ENCODE assay signal across 26 mouse cellular contexts in the genomic region with DNA sequence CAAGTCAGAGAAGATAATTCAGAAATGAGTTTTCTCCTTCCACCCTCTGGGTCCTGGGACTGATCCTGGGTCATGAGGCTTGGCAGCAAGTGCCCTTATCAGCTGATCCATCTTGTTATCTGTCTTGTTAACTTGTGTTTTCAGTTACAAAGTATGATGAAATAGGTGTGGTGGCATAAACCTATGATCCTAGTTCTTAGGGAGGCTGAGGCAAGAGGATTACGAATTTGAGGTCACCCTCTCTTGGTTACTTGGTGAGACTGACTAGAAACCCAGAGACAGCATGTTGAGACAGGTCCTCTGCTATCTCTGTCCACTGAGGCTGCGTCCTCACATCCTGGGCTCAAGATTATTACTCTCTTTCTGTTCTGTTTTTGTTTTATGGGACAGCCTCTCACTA. TPM values are rescaled to one million over a fixed set of nuclear protein-coding genes. Genes with fewer than 3 reads are reported as not detected.
A peak's percentile ranks its signal among the peaks of the same experiment; 100 is the strongest.
DNase-seq lines count a peak whose midpoint lies in the region; ATAC-seq and TF ChIP-seq lines count a peak whose summit lies in the region.
"Had no signal": no experiment of that assay in that cellular context is flagged by ENCODE, and none has a peak within 500 bp of the region (broad histone marks: within the 10 kb centered on the region; RNA-seq: fewer than 3 reads in every experiment).

No protein-coding gene starts in this region.

- no peaks in the 10 kb centered on the region for H3K27me3 ChIP-seq in midbrain, embryonic 14.5 days (ENCODE audit: control insufficient read depth, insufficient read depth, low read length)
- no peaks in the 10 kb centered on the region for H3K27me3 ChIP-seq in forebrain, postnatal 0 days (ENCODE audit: insufficient read depth, low read length)
- H3K27me3 ChIP-seq: embryonic facial prominence, embryonic 13.5 days; forebrain, embryonic 13.5 days; hindbrain, embryonic 12.5 days; hindbrain, embryonic 15.5 days had no signal

- H3K4me1 ChIP-seq in midbrain, embryonic 14.5 days (ENCODE audit: control insufficient read depth, insufficient read depth, low read length): no peaks in the 10 kb centered on the region
- H3K4me1 ChIP-seq in forebrain, postnatal 0 days (ENCODE audit: insufficient read depth): no peaks in the 10 kb centered on the region
- H3K4me1 ChIP-seq: forebrain, embryonic 10.5 days; forebrain, embryonic 13.5 days; hindbrain, embryonic 12.5 days; hindbrain, embryonic 15.5 days had no signal

- H3K9me3 ChIP-seq in midbrain, embryonic 14.5 days (ENCODE audit: control insufficient read depth, low read length): no peaks in the 10 kb centered on the region
- H3K9me3 ChIP-seq in forebrain, postnatal 0 days (ENCODE audit: low read length): no peaks in the 10 kb centered on the region
- H3K9me3 ChIP-seq: embryonic facial prominence, embryonic 10.5 days; embryonic facial prominence, embryonic 13.5 days; forebrain, embryonic 10.5 days; forebrain, embryonic 13.5 days; hindbrain, embryonic 12.5 days; hindbrain, embryonic 15.5 days had no signal

- peaks cover 48% of the 10 kb centered on the region for H3K36me3 ChIP-seq in midbrain, embryonic 14.5 days (ENCODE audit: control insufficient read depth, insufficient read depth, low read length)
- H3K36me3 ChIP-seq in forebrain, postnatal 0 days (ENCODE audit: insufficient read depth): peaks cover 13% of the 10 kb centered on the region

- no peak overlapping the region for H3K4me2 ChIP-seq in midbrain, embryonic 14.5 days (ENCODE audit: low read length)
- no peak overlapping the region for H3K4me2 ChIP-seq in forebrain, postnatal 0 days (ENCODE audit: low read depth)
- H3K4me2 ChIP-seq: embryonic facial prominence, embryonic 13.5 days; forebrain, embryonic 13.5 days; heart, embryonic 11.5 days; hindbrain, embryonic 12.5 days; hindbrain, embryonic 15.5 days had no signal

- DNase-seq in 416B (ENCODE audit: low read depth): peak; percentile 86
- peak; percentile 66 for DNase-seq in fat pad, adult 2 months (ENCODE audit: extremely low read depth, low read depth, low spot score)
- no peak for DNase-seq in midbrain, embryonic 14.5 days
- no peak for DNase-seq in forebrain, postnatal 0 days
- DNase-seq in thymus, postnatal 0 days (ENCODE audit: low spot score): no peak
- DNase-seq: adrenal gland, adult 2 months; adrenal gland, postnatal 25 days; cerebellum, adult 11-12 months; cerebellum, adult 8-10 months; cerebellum, postnatal 10 days; cerebellum, postnatal 36 days; embryo, embryonic 11 days; gastrocnemius, postnatal 25 days; heart, adult 11 months had no signal

- H3K4me3 ChIP-seq in midbrain, embryonic 14.5 days (replicated peaks; ENCODE audit: low read depth, low read length): no peak overlapping the region
- H3K4me3 ChIP-seq in forebrain, postnatal 0 days (ENCODE audit: low read depth, low read length): no peak overlapping the region
- H3K4me3 ChIP-seq: embryonic facial prominence, embryonic 10.5 days; embryonic facial prominence, embryonic 13.5 days; erythroblast, embryonic 14.5 days; forebrain, embryonic 10.5 days; forebrain, embryonic 13.5 days; hindbrain, embryonic 12.5 days; hindbrain, embryonic 15.5 days had no signal

- peak; percentile 30; the same call in 1 of the 2 replicates for ATAC-seq in megakaryocyte, adult 5-6 weeks (ENCODE audit: poor library complexity, severe bottlenecking)
- no peak for ATAC-seq in midbrain, embryonic 14.5 days (ENCODE audit: low FRiP score, low TSS enrichment)
- ATAC-seq in forebrain, postnatal 0 days: no peak
- ATAC-seq: CD4-positive, CD25-positive, alpha-beta regulatory T cell, adult 4 months; forebrain, embryonic 13.5 days; forebrain, embryonic 16.5 days; intestine, postnatal 0 days had no signal

- 95% methylated on average over 2 of the region's 2 CpGs for WGBS in midbrain, embryonic 14.5 days
- WGBS in forebrain, postnatal 0 days: 97% methylated on average over 2 of the region's 2 CpGs

- TF ChIP-seq CTCF in forebrain, postnatal 0 days (IDR thresholded peaks at IDR 0.05; ENCODE audit: low read depth): no peak

- no peak overlapping the region for H3K27ac ChIP-seq in midbrain, embryonic 14.5 days (replicated peaks; ENCODE audit: low read depth, low read length)
- no peak overlapping the region for H3K27ac ChIP-seq in forebrain, postnatal 0 days (ENCODE audit: low read depth, low read length)
- H3K27ac ChIP-seq: embryonic facial prominence, embryonic 10.5 days; embryonic facial prominence, embryonic 13.5 days; forebrain, embryonic 10.5 days; forebrain, embryonic 13.5 days; hindbrain, embryonic 12.5 days; hindbrain, embryonic 15.5 days had no signal

- H3K9ac ChIP-seq in midbrain, embryonic 14.5 days (replicated peaks; ENCODE audit: low read length): no peak overlapping the region
- H3K9ac ChIP-seq in forebrain, postnatal 0 days: no peak overlapping the region
- H3K9ac ChIP-seq: embryonic facial prominence, embryonic 13.5 days; forebrain, embryonic 13.5 days; hindbrain, embryonic 12.5 days; hindbrain, embryonic 15.5 days had no signal

RNA-seq across cellular contexts. Expression of a gene that starts 37.6 kb away (rescaled TPM):
- 63.5 and 86.7 TPM in 2 replicates for total RNA-seq in megakaryocyte, adult 5-6 weeks (2015)
- total RNA-seq in megakaryocyte, adult 5-6 weeks (2017): 52.0 and 57.3 TPM in 2 replicates
- 30.2 and 30.4 TPM in 2 replicates for polyA plus RNA-seq in midbrain, embryonic 14.5 days (2014; fragmentation: Nextera tagmentation; extraction: Ambion mirVana)
- 60.6 and 62.4 TPM in 2 replicates for total RNA-seq in forebrain, postnatal 0 days (2014; rRNA removed)
- polyA plus RNA-seq in forebrain, postnatal 0 days (2015; fragmentation: Nextera tagmentation; extraction: Ambion mirVana): 7.3 and 11.5 TPM in 2 replicates
- 19.5 and 22.2 TPM in 2 replicates for polyA plus RNA-seq in thymus, postnatal 0 days (2015; fragmentation: Nextera tagmentation; extraction: Ambion mirVana)

Comparison
In these comparisons a context has a peak if more than half of its experiments do, and no peak if none do; other contexts are left out.
1. DNase-seq: peak in 416B (single experiment) and fat pad, adult 2 months (single experiment); none in midbrain, embryonic 14.5 days (single experiment), forebrain, postnatal 0 days (single experiment) and thymus, postnatal 0 days (single experiment).